Mouse (Mus musculus): ENCODE measurements around the gene Tmem206. TPM values are rescaled to one million over a fixed set of nuclear protein-coding genes. Genes with fewer than 3 reads are reported as not detected.

The Tmem206 gene
- polyA plus RNA-seq (2012; rRNA removed), result 4.1 and 4.9 TPM in 2 replicates

GRCm38 (mm10) chr1:191325726-191326232 lies at the start of gene Tmem206:
TSS of gene Tmem206 (plus strand) at chr1:191325912.

DNA sequence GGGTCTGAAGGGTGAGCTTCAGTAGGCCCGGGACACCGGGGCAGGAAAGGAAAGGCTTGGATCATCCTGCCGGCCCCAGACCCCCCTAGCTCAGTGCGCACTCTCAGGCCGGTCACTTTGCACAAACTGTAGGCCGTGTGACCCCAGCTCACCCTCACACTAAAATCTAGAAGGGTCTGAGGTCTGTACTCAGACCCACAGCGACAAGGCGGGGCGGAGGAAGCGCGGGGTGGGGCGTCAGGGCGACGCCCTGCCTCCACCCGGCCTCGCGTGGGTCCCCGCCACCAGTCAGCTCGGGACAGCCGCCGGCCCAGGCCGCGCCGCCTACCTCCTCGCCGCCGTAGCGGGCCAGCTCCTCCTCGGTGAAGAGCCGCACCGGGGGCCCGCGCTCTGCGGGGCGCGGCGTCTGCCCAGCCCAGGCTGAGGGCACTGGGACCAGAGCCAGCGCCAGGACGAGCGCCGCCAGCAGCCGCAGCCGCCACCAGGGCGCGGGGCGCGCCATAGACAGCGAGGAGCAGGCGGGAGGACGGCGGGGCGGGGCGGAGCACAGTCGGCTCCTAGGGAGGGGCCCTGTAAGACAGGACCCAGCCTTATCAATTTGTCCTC lies 8.0 kb upstream of the Tmem206 start, which contains the start of gene Nenf:
Gene Nenf, minus strand, starts transcription at position 604 of the 606 bp plus-strand sequence.

Other genes with a start within 250 kb of the Tmem206 start
- gene Batf3, start 228.1 kb upstream of the Tmem206 start, polyA plus RNA-seq (2012; rRNA removed), result 1.7 and 1.9 TPM in 2 replicates
- gene Fam71a, start 161.1 kb upstream of the Tmem206 start, polyA plus RNA-seq (2012; rRNA removed), result not detected in 2 replicates
- gene Atf3, start 107.9 kb upstream of the Tmem206 start, polyA plus RNA-seq (2012; rRNA removed), result 0.76 and 0.84 TPM in 2 replicates
- 28.4 and 28.8 TPM in 2 replicates for gene Nenf, start 7.7 kb upstream of the Tmem206 start, polyA plus RNA-seq (2012; rRNA removed)
- 23.9 and 26.4 TPM in 2 replicates for gene Ppp2r5a, start 77.4 kb downstream of the Tmem206 start, polyA plus RNA-seq (2012; rRNA removed)
- gene Dtl, start 249.6 kb downstream of the Tmem206 start, polyA plus RNA-seq (2012; rRNA removed), result 18.0 and 20.0 TPM in 2 replicates
- 15.7 and 19.5 TPM in 2 replicates for gene Ints7, start 249.7 kb downstream of the Tmem206 start, polyA plus RNA-seq (2012; rRNA removed)

Measured in liver, embryonic 14 days (tissue).